Mouse (Mus musculus) cortical plate, adult 2 months (tissue): ENCODE data around the gene Mefv. TPM values are rescaled to one million over a fixed set of nuclear protein-coding genes. Genes with fewer than 3 reads are reported as not detected.
"Not testable (repeated sequence)": the region's sequence is repeated elsewhere in the genome, so short reads cannot be mapped to it uniquely, and the experiment has no call there.

Experiments used
- H3K27ac ChIP-seq: fragments of 200-500 bp; 2 replicates; pipeline ENCODE4 v1.5.1; 2012; ENCODE audit warnings: low read length, control low read depth, inconsistent platforms; ENCODE audit not compliant: insufficient read depth
- H3K4me1 ChIP-seq: fragments of 200-500 bp; 2 replicates; pipeline ENCODE4 v1.6.1; 2011; ENCODE audit warnings: low read length; ENCODE audit not compliant: control insufficient read depth, insufficient read depth
- H3K4me3 ChIP-seq: fragments of 200-500 bp; 2 replicates; pipeline ENCODE4 v1.5.1; 2011; ENCODE audit warnings: mild to moderate bottlenecking, low read length, control low read depth; ENCODE audit not compliant: insufficient read depth
- CTCF ChIP-seq: fragments of 200-500 bp; IDR thresholded peaks from 2 replicates; pipeline ENCODE4 v1.5.1; 2011; ENCODE audit warnings: mild to moderate bottlenecking, control low read depth, low read length; ENCODE audit not compliant: insufficient read depth; ENCODE audit errors: extremely low read depth
- POLR2A ChIP-seq: fragments of 200-500 bp; IDR thresholded peaks from 2 replicates; pipeline ENCODE4 v1.6.1; 2011; ENCODE audit warnings: mild to moderate bottlenecking, low read length, control low read depth; ENCODE audit not compliant: insufficient read depth; ENCODE audit errors: extremely low read depth
- polyA plus RNA-seq: library from polyadenylated mRNA; depleted of rRNA; stranded (reverse); fragments of >200 nt; gene quantifications from 2 replicates; pipeline ENCODE4 v1.2.3, GENCODE M21; 2012; rRNA removed

Gene Mefv
- polyA plus RNA-seq, 1 experiment, result 0.04 TPM

- no peak for TF ChIP-seq POLR2A
- no peak for TF ChIP-seq CTCF
- H3K27ac ChIP-seq, result no peak overlapping the region
- H3K4me1 ChIP-seq, result no peaks in the 10 kb centered on the region
- no peak overlapping the region for H3K4me3 ChIP-seq
Measured at GRCm38 (mm10) chr16:3723231-3723630, 5.3 kb upstream of the Mefv start.

GRCm38 (mm10) chr16:3714731-3715130 is 3.2 kb downstream of the Mefv start:
- TF ChIP-seq CTCF, result no peak
- no peak for TF ChIP-seq POLR2A
- H3K4me3 ChIP-seq, result no peak overlapping the region
- H3K27ac ChIP-seq, result no peak overlapping the region
- no peaks in the 10 kb centered on the region for H3K4me1 ChIP-seq

- Histone ChIP-seq H3K4me3 (no peak overlapping the region), H3K4me1 (no peaks in the 10 kb centered on the region), H3K27ac (no peak overlapping the region)
- TF ChIP-seq POLR2A, result no peak
Measured at GRCm38 (mm10) chr16:3706680-3707079, 11.2 kb downstream of the Mefv start.

GRCm38 (mm10) chr16:3700893-3701292 is 17.0 kb downstream of the Mefv start:
- TF ChIP-seq CTCF, result no peak
- TF ChIP-seq POLR2A, result no peak
- Histone ChIP-seq H3K27ac (no peak overlapping the region), H3K4me1 (no peaks in the 10 kb centered on the region), H3K4me3 (no peak overlapping the region)

- H3K27ac ChIP-seq, result no peak overlapping the region
- TF ChIP-seq POLR2A, result no peak
- no peak for TF ChIP-seq CTCF
- H3K4me3 ChIP-seq, result no peak overlapping the region
- no peaks in the 10 kb centered on the region for H3K4me1 ChIP-seq
Measured at GRCm38 (mm10) chr16:3699281-3699680, 18.6 kb downstream of the Mefv start.

- not testable (repeated sequence) for H3K4me3 ChIP-seq, H3K4me1 ChIP-seq, H3K27ac ChIP-seq
Measured at GRCm38 (mm10) chr16:3689608-3690007, 28.3 kb downstream of the Mefv start.

Other genes with a start within 250 kb of the Mefv start
- gene Olfr161, start 127.1 kb downstream of the Mefv start, polyA plus RNA-seq, result not detected in 2 replicates
- gene Zfp263, start 26.0 kb upstream of the Mefv start, polyA plus RNA-seq, result 17.8 and 18.3 TPM in 2 replicates
- not detected in 2 replicates for gene Olfr15, start 112.8 kb upstream of the Mefv start, polyA plus RNA-seq
- 3.3 and 3.4 TPM in 2 replicates for gene Zfp174, start 129.2 kb upstream of the Mefv start, polyA plus RNA-seq
- gene Naa60, start 154.3 kb upstream of the Mefv start, polyA plus RNA-seq, result 112 and 113 TPM in 2 replicates
- gene Zfp597, start 166.5 kb upstream of the Mefv start, polyA plus RNA-seq, result 11.4 and 11.7 TPM in 2 replicates
- 0.45 and 0.54 TPM in 2 replicates for gene Gm20695, start 166.6 kb upstream of the Mefv start, polyA plus RNA-seq
- 8.8 and 9.5 TPM in 2 replicates for gene 1700037C18Rik, start 190.6 kb upstream of the Mefv start, polyA plus RNA-seq
- gene Cluap1, start 190.7 kb upstream of the Mefv start, polyA plus RNA-seq, result 25.2 and 27.5 TPM in 2 replicates